Mouse (Mus musculus) cerebellum, adult 2 months (tissue): ENCODE measurements around the gene Rbm38.

Experiments
- CTCF ChIP-seq: fragments of 200-500 bp; IDR thresholded peaks from 2 replicates; pipeline ENCODE4 v1.5.1; 2011; ENCODE audit warnings: low read depth, mild to moderate bottlenecking, control low read depth, low read length, moderate library complexity, borderline replicate concordance; ENCODE audit not compliant: insufficient read depth
- POLR2A ChIP-seq: fragments of 200-500 bp; IDR thresholded peaks from 2 replicates; pipeline ENCODE4 v1.6.1; 2011; ENCODE audit warnings: low read length, control low read depth, borderline replicate concordance; ENCODE audit not compliant: insufficient read depth

DNA sequence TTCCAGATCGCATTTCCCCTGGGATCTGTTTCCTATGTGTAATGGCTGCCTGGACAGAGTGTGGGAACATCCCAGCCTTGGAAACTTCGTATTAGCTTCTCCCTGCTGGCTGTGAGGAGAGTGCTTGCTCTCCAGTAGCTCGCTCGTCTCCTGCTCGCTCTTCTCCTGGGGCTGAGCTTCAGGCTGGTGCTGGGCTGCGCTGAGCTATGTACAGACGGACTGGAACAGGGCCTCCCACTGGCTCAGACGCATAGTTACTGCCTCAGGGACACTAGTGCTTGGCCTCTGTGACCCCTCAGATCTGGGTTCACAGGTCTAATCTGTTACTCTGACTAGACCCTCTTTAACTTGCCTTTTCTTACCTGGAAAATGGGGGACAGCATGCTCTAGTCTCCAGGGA lies 4.1 kb downstream of the Rbm38 start:
- TF ChIP-seq CTCF = no peak
- no peak for TF ChIP-seq POLR2A
